Mouse (Mus musculus): Measurements from ENCODE around the gene Amdhd2.
A peak's percentile ranks its signal among the peaks of the same experiment; 100 is the strongest.

Amdhd2 gene

GRCm38 (mm10) chr17:24197032-24197824 is 33.7 kb upstream of the Amdhd2 start:
- DNase-seq (ENCODE audit: low spot score), result no peak

GRCm38 (mm10) chr17:24195349-24195748 is 31.8 kb upstream of the Amdhd2 start:
- DNase-seq (ENCODE audit: low spot score), result no peak

- no peak for DNase-seq (ENCODE audit: low spot score)
Observed at GRCm38 (mm10) chr17:24193769-24194168, 30.2 kb upstream of the Amdhd2 start.

- no peak for DNase-seq (ENCODE audit: low spot score)
Observed at GRCm38 (mm10) chr17:24193268-24193667, 29.7 kb upstream of the Amdhd2 start.

- no peak for DNase-seq (ENCODE audit: low spot score)
Observed at GRCm38 (mm10) chr17:24192848-24193247, 29.3 kb upstream of the Amdhd2 start.

- no peak for DNase-seq (ENCODE audit: low spot score)
Observed at GRCm38 (mm10) chr17:24191481-24191880, 27.9 kb upstream of the Amdhd2 start.

GRCm38 (mm10) chr17:24190934-24191333 is 27.4 kb upstream of the Amdhd2 start:
- no peak for DNase-seq (ENCODE audit: low spot score)

GRCm38 (mm10) chr17:24174259-24174658 is 10.7 kb upstream of the Amdhd2 start:
- no peak for DNase-seq (ENCODE audit: low spot score)

GRCm38 (mm10) chr17:24173423-24173822 is 9.9 kb upstream of the Amdhd2 start:
- peak; percentile 72 for DNase-seq (ENCODE audit: low spot score)

- no peak for DNase-seq (ENCODE audit: low spot score)
Observed at GRCm38 (mm10) chr17:24171738-24172137, 8.2 kb upstream of the Amdhd2 start.

- DNase-seq (ENCODE audit: low spot score), result no peak
Observed at GRCm38 (mm10) chr17:24170729-24171128, 7.2 kb upstream of the Amdhd2 start.

GRCm38 (mm10) chr17:24170125-24170524 is 6.6 kb upstream of the Amdhd2 start:
- DNase-seq (ENCODE audit: low spot score), result no peak

- peak; percentile 92 for DNase-seq (ENCODE audit: low spot score)
Observed at GRCm38 (mm10) chr17:24169317-24170065, 5.9 kb upstream of the Amdhd2 start, which contains the start of gene Atp6v0c. Atp6v0c (minus strand) TSS chr17:24169702.

- DNase-seq (ENCODE audit: low spot score), result peak; percentile 89
Observed at GRCm38 (mm10) chr17:24168590-24169277, 5.2 kb upstream of the Amdhd2 start.

GRCm38 (mm10) chr17:24167891-24168505 is 4.4 kb upstream of the Amdhd2 start:
- no peak for DNase-seq (ENCODE audit: low spot score)

GRCm38 (mm10) chr17:24167120-24167519 is 3.6 kb upstream of the Amdhd2 start:
- DNase-seq (ENCODE audit: low spot score), result no peak

- DNase-seq (ENCODE audit: low spot score), result no peak
Observed at GRCm38 (mm10) chr17:24164566-24165259, 1.1 kb upstream of the Amdhd2 start.

GRCm38 (mm10) chr17:24162584-24163175 is 886 bp downstream of the Amdhd2 start:
- DNase-seq (ENCODE audit: low spot score), result no peak

- no peak for DNase-seq (ENCODE audit: low spot score)
Observed at GRCm38 (mm10) chr17:24161466-24161865, 2.1 kb downstream of the Amdhd2 start.

GRCm38 (mm10) chr17:24157526-24157925 is 6.0 kb downstream of the Amdhd2 start:
- no peak for DNase-seq (ENCODE audit: low spot score)

- DNase-seq (ENCODE audit: low spot score), result no peak
Observed at GRCm38 (mm10) chr17:24157121-24157520, 6.4 kb downstream of the Amdhd2 start.
